Mouse (Mus musculus): Measurements from ENCODE around the gene Sun3.

- no peak for TF ChIP-seq CTCF (IDR thresholded peaks at IDR 0.05; ENCODE audit: low read depth)
- TF ChIP-seq EP300 (IDR thresholded peaks at IDR 0.05; ENCODE audit: low read depth), result peak; percentile 95
Observed at GRCm38 (mm10) chr11:9047044-9047443, 1.7 kb downstream of the Sun3 start.
